18 mouse cellular contexts compared by ENCODE assay signal in the genomic region with DNA sequence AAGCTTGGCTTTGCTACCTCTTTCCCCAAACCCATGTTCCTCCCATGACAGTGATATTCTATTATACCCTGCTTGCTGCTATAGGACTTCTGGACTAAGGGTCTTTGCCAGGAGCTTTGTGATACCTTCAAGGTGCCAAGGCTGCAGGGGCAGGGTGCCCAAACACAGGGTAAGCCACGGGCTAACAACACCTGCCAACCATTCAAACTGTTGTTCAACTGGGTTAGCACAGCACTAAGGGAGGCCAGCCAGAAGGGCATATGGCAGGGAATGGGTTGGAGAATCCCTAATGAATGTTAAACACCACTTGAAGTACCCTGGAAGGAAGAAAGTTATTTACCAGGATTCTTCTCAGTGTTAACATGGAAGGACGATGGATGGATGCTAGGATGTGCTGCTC.
DNase-seq lines count a peak whose midpoint lies in the region; ATAC-seq and TF ChIP-seq lines count a peak whose summit lies in the region.
"Had no signal": no experiment of that assay in that cellular context is flagged by ENCODE, and none has a peak within 500 bp of the region (broad histone marks: within the 10 kb centered on the region; RNA-seq: fewer than 3 reads in every experiment).

No protein-coding gene starts in this region.

- no peak overlapping the region for H3K27ac ChIP-seq in intestine, postnatal 0 days (ENCODE audit: low read depth, low read length)
- H3K27ac ChIP-seq: embryonic facial prominence, embryonic 13.5 days; forebrain, embryonic 13.5 days; heart, adult 2 months; heart, embryonic 15.5 days; hindbrain, embryonic 13.5 days; hindbrain, postnatal 0 days had no signal

- no peak overlapping the region for H3K9ac ChIP-seq in intestine, postnatal 0 days (ENCODE audit: low read depth, low read length)
- H3K9ac ChIP-seq: embryonic facial prominence, embryonic 13.5 days; forebrain, embryonic 13.5 days; forebrain, postnatal 0 days; heart, embryonic 15.5 days; hindbrain, embryonic 13.5 days had no signal

- H3K4me1 ChIP-seq in intestine, postnatal 0 days (replicated peaks; ENCODE audit: control insufficient read depth, insufficient read depth, low read length): no peaks in the 10 kb centered on the region
- H3K4me1 ChIP-seq: embryonic facial prominence, embryonic 13.5 days; forebrain, embryonic 13.5 days; heart, embryonic 15.5 days had no signal

- 90% methylated on average over 2 of the region's 2 CpGs for WGBS in intestine, postnatal 0 days

- no peak overlapping the region for H3K4me2 ChIP-seq in intestine, postnatal 0 days (replicated peaks; ENCODE audit: low read depth)
- H3K4me2 ChIP-seq: embryonic facial prominence, embryonic 13.5 days; forebrain, embryonic 13.5 days; heart, embryonic 11.5 days; heart, embryonic 15.5 days; hindbrain, embryonic 13.5 days had no signal

- TF ChIP-seq CTCF in intestine, postnatal 0 days (IDR thresholded peaks at IDR 0.05; ENCODE audit: low read depth): no peak

- no peaks in the 10 kb centered on the region for H3K27me3 ChIP-seq in intestine, postnatal 0 days (replicated peaks; ENCODE audit: control insufficient read depth, insufficient read depth, low read length)
- H3K27me3 ChIP-seq: embryonic facial prominence, embryonic 13.5 days; forebrain, embryonic 13.5 days; heart, embryonic 15.5 days; hindbrain, embryonic 13.5 days had no signal

- no peak overlapping the region for H3K4me3 ChIP-seq in intestine, postnatal 0 days (ENCODE audit: low read depth, low read length)
- H3K4me3 ChIP-seq: embryonic facial prominence, embryonic 13.5 days; forebrain, embryonic 13.5 days; heart, adult 2 months; heart, embryonic 15.5 days; hindbrain, embryonic 13.5 days had no signal

- no peaks in the 10 kb centered on the region for H3K9me3 ChIP-seq in intestine, postnatal 0 days (ENCODE audit: control insufficient read depth)
- H3K9me3 ChIP-seq: embryonic facial prominence, embryonic 13.5 days; forebrain, embryonic 13.5 days; heart, embryonic 15.5 days; hindbrain, embryonic 13.5 days had no signal

- no peak for ATAC-seq in intestine, postnatal 0 days
- no peak for ATAC-seq in megakaryocyte, adult 5-6 weeks (ENCODE audit: poor library complexity, severe bottlenecking)
- ATAC-seq: forebrain, embryonic 13.5 days; forebrain, postnatal 0 days; hindbrain, postnatal 0 days had no signal

- intact Hi-C loops in left cerebral cortex, postnatal 4 days (cut with DNase I): no loop called here
- intact Hi-C loops in left cerebral cortex, postnatal 36 days (cut with DNase I): no loop called here

- peak; percentile 56 for DNase-seq in left cerebral cortex, postnatal 4 days
- no peak for DNase-seq in left cerebral cortex, postnatal 36 days (ENCODE audit: low spot score in 2 of 2)
- peak; percentile 40 for DNase-seq in cerebellum, adult 8-10 months
- DNase-seq in cerebellum, postnatal 14 days: peak; percentile 87 to 91
- DNase-seq in B cell, adult 2 months: no peak
- DNase-seq: adrenal gland, postnatal 14 days; forebrain, postnatal 0 days; gastrocnemius, postnatal 14 days; heart, adult 2 months; heart, postnatal 14 days had no signal

- H3K36me3 ChIP-seq in intestine, postnatal 0 days (ENCODE audit: control insufficient read depth, insufficient read depth): no peaks in the 10 kb centered on the region
- H3K36me3 ChIP-seq: embryonic facial prominence, embryonic 13.5 days; heart, embryonic 15.5 days; hindbrain, embryonic 13.5 days had no signal

Comparison
In these comparisons a context has a peak if more than half of its experiments do, and no peak if none do; other contexts are left out.
1. DNase-seq: peak in left cerebral cortex, postnatal 4 days (single experiment), cerebellum, adult 8-10 months (single experiment) and cerebellum, postnatal 14 days (2 of 2); none in left cerebral cortex, postnatal 36 days (0 of 2) and B cell, adult 2 months (0 of 2).